Mouse (Mus musculus) left cerebral cortex, adult 9 months (tissue): Measurements from ENCODE around the gene Gm17324.

Source experiments
- DNase-seq, 2 experiments: peaks; one replicate each; pipeline ENCODE4 v3.0.0; 2022; ENCODE audit warnings: low spot score in 2 of 2

Gene Gm17324

GRCm38 (mm10) chr9:78465725-78466124 is 17.1 kb upstream of the Gm17324 start:
- no peak for DNase-seq

GRCm38 (mm10) chr9:78463337-78463736 is 14.8 kb upstream of the Gm17324 start:
- DNase-seq = no peak

- DNase-seq = no peak
These were observed 8.4 kb upstream of the Gm17324 start for GRCm38 (mm10) chr9:78457026-78457425.

- DNase-seq = no peak
These were observed 2.8 kb upstream of the Gm17324 start for GRCm38 (mm10) chr9:78451382-78451781.

GRCm38 (mm10) chr9:78450404-78450803 is 1.8 kb upstream of the Gm17324 start:
- no peak for DNase-seq

- DNase-seq = no peak
These were observed 997 bp downstream of the Gm17324 start for GRCm38 (mm10) chr9:78447606-78447972.

GRCm38 (mm10) chr9:78442579-78443392 is 5.8 kb downstream of the Gm17324 start, which contains the start of gene Cgas:
Cgas (minus strand) TSS chr9:78443237.
- DNase-seq = peak in 1 of 2 experiments; percentile 31

GRCm38 (mm10) chr9:78442237-78442578 is 6.4 kb downstream of the Gm17324 start:
- DNase-seq = no peak

- DNase-seq = no peak
These were observed 9.2 kb downstream of the Gm17324 start for GRCm38 (mm10) chr9:78439426-78439825.

GRCm38 (mm10) chr9:78432471-78432870 is 16.1 kb downstream of the Gm17324 start:
- DNase-seq = no peak

GRCm38 (mm10) chr9:78430486-78430885 is 18.1 kb downstream of the Gm17324 start:
- no peak for DNase-seq

GRCm38 (mm10) chr9:78429551-78429950 is 19.0 kb downstream of the Gm17324 start:
- no peak for DNase-seq

- DNase-seq = no peak
These were observed 19.6 kb downstream of the Gm17324 start for GRCm38 (mm10) chr9:78428870-78429432.

- DNase-seq = no peak
These were observed 20.4 kb downstream of the Gm17324 start for GRCm38 (mm10) chr9:78428185-78428584.

GRCm38 (mm10) chr9:78427362-78427781 is 21.2 kb downstream of the Gm17324 start:
- no peak for DNase-seq

- no peak for DNase-seq
These were observed 47.0 kb downstream of the Gm17324 start for GRCm38 (mm10) chr9:78401596-78401995.

GRCm38 (mm10) chr9:78400570-78400969 is 48.0 kb downstream of the Gm17324 start:
- no peak for DNase-seq
